Mouse (Mus musculus) heart, postnatal 0 days (tissue): ENCODE results near the gene Agap2. TPM values are rescaled to one million over a fixed set of nuclear protein-coding genes. Genes with fewer than 3 reads are reported as not detected.
"Not testable (repeated sequence)": the region's sequence is repeated elsewhere in the genome, so short reads cannot be mapped to it uniquely, and the experiment has no call there.

Experiments
- ATAC-seq: fragments of 200-750 bp; cut with Nextera tagmentation; 2 replicates; pipeline ENCODE4 v1.8.0; 2017; ENCODE audit warnings: low read depth, moderate number of reproducible peaks, moderate library complexity; ENCODE audit not compliant: insufficient read depth
- DNase-seq: peaks from one replicate; pipeline ENCODE4 v3.0.0-alpha.2; 2016; ENCODE audit warnings: low spot score
- H3K27ac ChIP-seq: fragments of 300-500 bp; sonication (generic); 2 replicates; pipeline ENCODE4 v1.5.1; 2014; ENCODE audit warnings: low read depth, mild to moderate bottlenecking
- H3K27me3 ChIP-seq: fragments of 300-500 bp; sonication (generic); 2 replicates; pipeline ENCODE4 v1.6.1; 2014; ENCODE audit warnings: low read length, mixed read lengths; ENCODE audit not compliant: control insufficient read depth, insufficient read depth
- H3K36me3 ChIP-seq: fragments of 300-500 bp; sonication (generic); replicated peaks from 2 replicates; pipeline ENCODE4 v1.6.1; 2014; ENCODE audit warnings: low read length, mixed read lengths; ENCODE audit not compliant: control insufficient read depth, insufficient read depth
- H3K4me1 ChIP-seq: fragments of 300-500 bp; sonication (generic); 2 replicates; pipeline ENCODE4 v1.6.1; 2014; ENCODE audit warnings: antibody characterized with exemption; ENCODE audit not compliant: control insufficient read depth, insufficient read depth
- H3K4me2 ChIP-seq: fragments of 300-500 bp; sonication (generic); 2 replicates; pipeline ENCODE4 v1.6.1; 2014; ENCODE audit warnings: low read depth, mild to moderate bottlenecking, low read length, moderate library complexity
- H3K4me3 ChIP-seq: fragments of 300-500 bp; sonication (generic); 2 replicates; pipeline ENCODE4 v1.5.1; 2014; ENCODE audit warnings: low read depth, low read length
- H3K9ac ChIP-seq: fragments of 300-500 bp; sonication (generic); replicated peaks from 2 replicates; pipeline ENCODE4 v1.6.1; 2014; ENCODE audit warnings: low read depth, low read length, mixed read lengths
- H3K9me3 ChIP-seq: fragments of 300-500 bp; sonication (generic); replicated peaks from 2 replicates; pipeline ENCODE4 v1.6.1; 2016; ENCODE audit warnings: low read length; ENCODE audit not compliant: control insufficient read depth
- CTCF ChIP-seq: IDR thresholded peaks from 2 replicates; pipeline ENCODE4 v1.5.1; 2016; ENCODE audit warnings: antibody characterized with exemption, control low read depth, low read depth
- EP300 ChIP-seq: IDR thresholded peaks from 2 replicates; pipeline ENCODE4 v1.6.1; 2016; ENCODE audit warnings: antibody characterized with exemption, low read depth
- WGBS: fragments of 180-500 bp; shearing (Covaris S2); extraction: QIAGEN DNeasy Blood & Tissue Kit; methylation state at CpG from one replicate; pipeline ENCODE4 v1.1.7; 2014; 5-methylcytosine and 5-hydroxymethylcytosine counted together
- polyA plus RNA-seq: library from polyadenylated mRNA; unstranded; fragments of >200 nt; fragmentation: Nextera tagmentation; extraction: Ambion mirVana; gene quantifications from 2 replicates; pipeline ENCODE4 v1.2.1, GENCODE M21; 2015
- total RNA-seq: library from RNA; depleted of rRNA; stranded (reverse); fragments of >200 nt; gene quantifications from 2 replicates; pipeline ENCODE4 v1.2.3, GENCODE M21; 2014; ENCODE audit warnings: low replicate concordance

Gene Agap2
- total and polyA plus RNA-seq, 2 experiments from 2014 or later, result 0.15 to 1.7 TPM

DNA sequence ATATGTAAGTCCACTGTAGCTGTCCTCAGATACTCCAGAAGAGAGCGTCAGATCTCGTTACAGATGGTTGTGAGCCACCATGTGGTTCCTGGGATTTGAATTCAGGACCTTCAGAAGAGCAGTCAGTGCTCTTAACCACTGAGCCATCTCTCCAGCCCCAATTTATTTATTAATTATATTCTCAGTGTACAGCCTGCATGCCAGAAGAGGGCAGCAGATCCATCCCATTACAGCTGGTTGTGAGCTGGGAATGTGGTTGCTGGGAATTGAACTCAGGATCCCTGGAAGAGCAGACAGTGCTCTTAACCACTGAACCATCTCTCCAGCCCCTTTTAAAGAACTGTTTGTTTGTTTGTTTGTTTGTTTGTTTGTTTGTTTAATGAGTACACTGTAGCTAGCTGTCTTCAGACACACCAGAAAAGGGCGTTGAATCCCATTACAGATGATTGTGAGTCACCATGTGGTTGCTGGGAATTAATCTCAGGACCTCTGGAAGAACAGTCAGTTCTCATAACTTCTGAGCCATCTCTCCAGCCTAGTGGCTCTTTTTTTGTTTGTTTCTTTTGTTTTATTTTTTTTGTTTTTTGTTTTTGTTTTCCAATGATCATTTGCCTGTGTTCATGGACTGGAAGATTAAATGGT is 59.4 kb downstream of the Agap2 start:
- ATAC-seq, result not testable (repeated sequence)

DNA sequence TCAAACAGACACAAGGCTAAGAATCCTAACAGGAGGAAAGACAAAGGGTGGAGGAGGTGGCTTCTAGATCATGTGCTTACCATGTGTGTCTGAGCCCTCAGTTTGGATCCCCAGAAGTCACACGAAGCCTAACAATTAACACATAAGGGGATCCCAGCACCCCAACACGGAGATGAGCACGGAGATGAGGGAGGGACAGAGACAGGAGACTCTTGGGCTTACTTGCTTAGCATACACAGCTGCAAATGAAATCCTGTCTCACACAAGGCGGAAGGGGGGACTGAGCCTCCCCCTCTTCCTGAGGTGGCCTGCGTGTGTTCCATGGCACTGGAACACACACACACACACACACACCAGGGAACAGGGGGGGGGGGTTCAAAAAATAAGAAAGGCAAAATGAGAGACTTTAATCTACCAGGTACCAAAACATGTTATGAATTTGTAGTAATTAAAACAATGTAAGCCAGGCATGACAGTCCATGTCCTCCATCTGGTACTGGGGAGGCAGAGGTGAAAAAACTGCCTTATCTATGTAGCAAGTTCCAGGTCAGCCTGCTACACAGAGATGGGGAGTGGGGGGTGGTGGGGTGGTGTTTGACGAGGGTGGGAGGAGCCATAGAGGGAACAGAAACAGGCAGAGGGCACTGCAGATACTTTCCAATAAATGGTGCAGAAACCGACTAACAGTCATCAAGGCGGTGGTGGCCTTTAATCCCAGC is 60.2 kb downstream of the Agap2 start:
- 40% methylated on average over 8 of the region's 8 CpGs for WGBS
- Histone ChIP-seq H3K9ac (no peak overlapping the region), H3K4me1 (no peaks in the 10 kb centered on the region), H3K4me2 (no peak overlapping the region), H3K4me3 (no peak overlapping the region), H3K9me3 (no peaks in the 10 kb centered on the region), H3K27me3 (no peaks in the 10 kb centered on the region), H3K27ac (no peak overlapping the region), H3K36me3 (no peaks in the 10 kb centered on the region)
- no peak for ATAC-seq
- TF ChIP-seq EP300 (no peak), CTCF (no peak)
- no peak for DNase-seq

More for the DNA sequence above, 59.4 kb downstream of the Agap2 start:
- H3K9ac ChIP-seq, H3K4me2 ChIP-seq, H3K9me3 ChIP-seq, H3K27ac ChIP-seq, H3K36me3 ChIP-seq, H3K4me3 ChIP-seq, DNase-seq, H3K27me3 ChIP-seq, H3K4me1 ChIP-seq: not testable (repeated sequence)
- 81% methylated on average over 3 of the region's 3 CpGs for WGBS
- peak; percentile 37 for TF ChIP-seq CTCF

DNA sequence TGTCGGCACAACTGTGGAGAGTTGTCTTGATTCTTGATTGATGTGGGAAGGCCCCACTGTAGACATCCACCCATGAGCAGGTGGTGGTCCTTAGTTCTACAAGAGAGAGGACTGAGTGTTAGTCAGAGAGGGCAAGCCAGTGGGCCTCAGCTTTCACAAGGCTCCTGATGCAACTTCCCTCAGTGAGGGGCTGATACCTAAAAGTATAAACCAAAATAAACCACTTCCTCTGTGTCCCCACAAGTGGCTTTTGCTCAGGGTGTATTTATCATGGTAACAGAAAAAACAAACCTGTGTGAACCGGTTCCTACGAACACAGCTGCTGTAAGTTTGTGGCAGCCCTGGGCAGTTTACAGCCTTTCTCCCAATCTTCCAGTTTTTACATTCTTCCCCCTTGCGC is 61.4 kb downstream of the Agap2 start:
- peak overlapping the region; percentile 32; the same call in 1 of the 2 replicates for H3K27ac ChIP-seq
- no peaks in the 10 kb centered on the region for H3K36me3 ChIP-seq
- 73% methylated on average over 4 of the region's 4 CpGs for WGBS
- TF ChIP-seq CTCF (no peak), EP300 (no peak)
- no peaks in the 10 kb centered on the region for H3K9me3 ChIP-seq
- no peaks in the 10 kb centered on the region for H3K27me3 ChIP-seq
- H3K4me2 ChIP-seq, result no peak overlapping the region
- ATAC-seq (no peak), DNase-seq (no peak)
- H3K4me3 ChIP-seq, result no peak overlapping the region
- no peaks in the 10 kb centered on the region for H3K4me1 ChIP-seq
- H3K9ac ChIP-seq, result no peak overlapping the region

DNA sequence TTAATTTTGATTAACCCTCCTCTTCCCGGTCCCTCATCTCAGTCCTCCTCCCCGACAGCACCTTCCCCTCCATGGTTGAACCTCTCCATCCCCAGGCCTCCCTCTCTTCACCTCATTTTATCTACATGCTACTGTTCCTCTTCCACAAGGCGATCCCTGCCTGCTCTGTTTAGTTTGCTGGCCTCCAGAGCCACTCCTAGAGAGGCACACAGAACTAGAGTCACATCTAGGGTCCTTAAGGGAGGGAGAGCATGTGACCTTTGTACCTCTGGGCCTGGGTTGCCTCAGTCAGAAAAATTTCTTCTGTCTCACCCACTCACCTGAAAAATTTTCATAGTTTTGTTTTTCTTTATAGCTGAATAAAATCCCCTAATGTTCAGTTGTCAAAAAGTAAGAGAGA is 62.8 kb downstream of the Agap2 start:
- no peaks in the 10 kb centered on the region for H3K27me3 ChIP-seq
- H3K36me3 ChIP-seq, result no peaks in the 10 kb centered on the region
- H3K4me3 ChIP-seq, result no peak overlapping the region
- WGBS, result 66% methylated on average over 3 of the region's 3 CpGs
- H3K27ac ChIP-seq, result no peak overlapping the region
- DNase-seq (no peak), ATAC-seq (no peak)
- H3K9ac ChIP-seq, result no peak overlapping the region
- TF ChIP-seq EP300, result no peak
- no peak for TF ChIP-seq CTCF
- H3K4me1 ChIP-seq, result no peaks in the 10 kb centered on the region
- H3K9me3 ChIP-seq, result no peaks in the 10 kb centered on the region
- H3K4me2 ChIP-seq, result no peak overlapping the region

DNA sequence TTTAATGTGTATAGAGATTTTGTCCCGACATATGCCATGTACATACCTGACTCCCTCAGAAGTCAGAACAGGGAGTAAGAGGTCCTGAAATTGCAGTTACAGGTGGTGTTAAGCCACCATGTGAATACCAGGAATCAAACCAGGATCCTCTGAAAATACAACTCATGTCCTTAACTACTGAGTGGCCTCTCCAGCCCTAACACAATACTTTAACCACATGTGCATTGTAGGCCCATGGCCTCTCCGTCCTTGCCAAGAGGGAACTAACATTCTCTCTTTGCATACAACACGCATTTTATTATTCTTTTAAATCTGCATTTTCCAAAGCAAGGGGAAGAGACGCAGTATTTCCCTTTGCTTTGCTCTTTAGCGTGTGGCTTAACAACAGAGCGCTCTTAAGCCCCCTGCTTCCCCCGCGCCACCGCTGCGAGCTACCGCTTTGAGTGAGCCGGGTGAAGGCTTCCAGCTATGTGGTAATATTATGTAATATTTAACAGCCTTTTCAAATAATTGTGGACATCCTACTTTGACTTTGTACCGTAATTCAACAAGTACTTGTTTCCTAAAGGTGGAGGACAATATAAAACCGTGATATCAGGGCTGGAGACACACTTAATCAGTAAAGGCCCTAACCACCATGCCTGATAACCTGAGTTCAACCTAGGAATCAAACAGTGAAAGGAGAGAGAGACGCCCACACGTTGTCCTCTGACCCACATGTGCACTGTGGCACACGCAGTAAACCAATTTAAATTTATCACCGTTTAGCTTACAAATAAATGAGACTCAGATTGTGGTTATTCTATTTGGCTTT is 63.5 kb downstream of the Agap2 start:
- no peak overlapping the region for H3K27ac ChIP-seq
- ATAC-seq, result no peak
- WGBS, result 82% methylated on average over 18 of the region's 18 CpGs
- no peak overlapping the region for H3K4me3 ChIP-seq
- no peaks in the 10 kb centered on the region for H3K27me3 ChIP-seq
- TF ChIP-seq EP300, result no peak
- TF ChIP-seq CTCF, result no peak
- H3K36me3 ChIP-seq, result no peaks in the 10 kb centered on the region
- H3K9me3 ChIP-seq, result no peaks in the 10 kb centered on the region
- no peak overlapping the region for H3K9ac ChIP-seq
- no peaks in the 10 kb centered on the region for H3K4me1 ChIP-seq
- H3K4me2 ChIP-seq, result no peak overlapping the region
- no peak for DNase-seq
